Mouse (Mus musculus): Measurements from ENCODE around the gene Dph6. TPM values are rescaled to one million over a fixed set of nuclear protein-coding genes. Genes with fewer than 3 reads are reported as not detected.

The Dph6 gene
- polyA plus RNA-seq, 1 experiment, result 15.9 TPM

DNA sequence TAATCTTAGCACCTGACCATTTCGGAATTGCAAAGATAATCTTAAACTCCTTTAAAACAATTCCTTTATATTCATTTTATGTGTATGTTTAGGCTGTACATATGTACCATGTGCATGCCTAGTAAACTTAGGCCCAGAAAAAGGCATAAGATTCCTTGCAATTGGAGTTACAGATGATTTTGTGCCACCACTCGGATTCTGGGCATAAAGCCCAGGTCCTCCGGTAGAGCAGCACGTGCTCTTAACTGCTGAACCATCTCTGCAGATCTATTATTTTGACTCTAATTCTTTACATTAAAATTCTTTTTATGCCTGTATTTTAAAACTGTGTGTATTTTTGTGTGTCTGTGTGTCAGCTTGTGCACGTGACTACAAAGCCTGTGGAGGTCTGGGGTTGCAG, 134.3 kb downstream of the Dph6 start:
- H3K36me3 ChIP-seq (ENCODE audit: control insufficient read depth, insufficient read depth, low read length), result no peaks in the 10 kb centered on the region
- no peak overlapping the region for H3K27ac ChIP-seq (ENCODE audit: control insufficient read depth, insufficient read depth, low read length)
- 97% methylated on average over 5 of the region's 5 CpGs for WGBS
- H3K4me3 ChIP-seq (ENCODE audit: control insufficient read depth, insufficient read depth, low read length), result no peak overlapping the region
- H3K4me1 ChIP-seq (replicated peaks; ENCODE audit: control insufficient read depth, insufficient read depth, low read length), result no peaks in the 10 kb centered on the region
- no peaks in the 10 kb centered on the region for H3K27me3 ChIP-seq (ENCODE audit: control insufficient read depth, insufficient read depth, low read length)
- no peak for TF ChIP-seq CTCF (IDR thresholded peaks at IDR 0.05; ENCODE audit: borderline replicate concordance, control insufficient read depth, extremely low read depth, insufficient read depth, low read length, poor library complexity)
- no peak for TF ChIP-seq POLR2A (IDR thresholded peaks at IDR 0.05; ENCODE audit: control insufficient read depth, extremely low read depth, insufficient read depth, low read length, poor library complexity)
- no peak for DNase-seq

DNA sequence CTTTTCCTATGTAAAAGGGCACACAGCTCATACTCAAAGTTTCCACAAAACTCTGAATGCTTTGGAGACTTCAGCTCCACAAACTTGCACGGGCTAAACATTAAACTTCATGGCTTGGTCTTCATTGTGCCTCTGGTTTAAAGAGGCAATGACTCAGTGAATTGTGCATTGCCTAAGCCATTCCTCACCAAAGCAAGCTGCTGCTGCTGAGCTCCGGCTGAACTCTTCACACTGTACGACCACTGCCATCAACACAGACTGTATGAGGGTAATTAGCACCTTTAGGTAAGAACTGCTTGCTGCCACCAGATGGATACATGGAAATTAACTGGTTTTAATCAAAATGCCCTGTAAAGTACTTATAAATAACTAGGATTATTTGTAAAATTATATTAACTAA, 134.9 kb downstream of the Dph6 start:
- Histone ChIP-seq H3K4me1 (replicated peaks; ENCODE audit: control insufficient read depth, insufficient read depth, low read length) (no peaks in the 10 kb centered on the region), H3K27ac (ENCODE audit: control insufficient read depth, insufficient read depth, low read length) (no peak overlapping the region), H3K27me3 (ENCODE audit: control insufficient read depth, insufficient read depth, low read length) (no peaks in the 10 kb centered on the region), H3K36me3 (ENCODE audit: control insufficient read depth, insufficient read depth, low read length) (no peaks in the 10 kb centered on the region), H3K4me3 (ENCODE audit: control insufficient read depth, insufficient read depth, low read length) (no peak overlapping the region)
- 93% methylated on average over 3 of the region's 3 CpGs for WGBS
- TF ChIP-seq CTCF (IDR thresholded peaks at IDR 0.05; ENCODE audit: borderline replicate concordance, control insufficient read depth, extremely low read depth, insufficient read depth, low read length, poor library complexity) (no peak), POLR2A (IDR thresholded peaks at IDR 0.05; ENCODE audit: control insufficient read depth, extremely low read depth, insufficient read depth, low read length, poor library complexity) (no peak)
- no peak for DNase-seq

DNA sequence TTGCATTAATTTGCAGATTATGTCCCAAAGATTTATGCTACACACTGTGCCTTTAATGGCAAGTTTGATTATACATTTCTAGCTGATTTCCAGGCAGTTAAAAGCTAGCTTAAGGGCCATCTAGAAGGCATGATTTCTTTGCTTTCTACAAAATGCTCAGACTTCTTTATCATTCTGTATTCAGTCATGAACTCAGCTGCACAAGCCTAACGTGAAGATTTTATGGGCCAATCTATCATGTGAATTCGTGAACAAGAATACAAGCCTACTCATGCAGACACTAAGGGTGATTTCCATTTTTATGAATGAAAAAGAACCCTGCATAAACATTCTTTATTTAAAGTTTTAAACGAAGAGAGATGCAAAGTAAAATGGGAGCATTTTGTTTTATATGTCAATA, 162.4 kb downstream of the Dph6 start:
- no peak overlapping the region for H3K4me3 ChIP-seq (ENCODE audit: control insufficient read depth, insufficient read depth, low read length)
- no peaks in the 10 kb centered on the region for H3K27me3 ChIP-seq (ENCODE audit: control insufficient read depth, insufficient read depth, low read length)
- WGBS, result 56% methylated on average over 3 of the region's 3 CpGs
- H3K36me3 ChIP-seq (ENCODE audit: control insufficient read depth, insufficient read depth, low read length), result no peaks in the 10 kb centered on the region
- no peak for TF ChIP-seq POLR2A (IDR thresholded peaks at IDR 0.05; ENCODE audit: control insufficient read depth, extremely low read depth, insufficient read depth, low read length, poor library complexity)
- no peak for TF ChIP-seq CTCF (IDR thresholded peaks at IDR 0.05; ENCODE audit: borderline replicate concordance, control insufficient read depth, extremely low read depth, insufficient read depth, low read length, poor library complexity)
- DNase-seq, result no peak
- no peaks in the 10 kb centered on the region for H3K4me1 ChIP-seq (replicated peaks; ENCODE audit: control insufficient read depth, insufficient read depth, low read length)
- no peak overlapping the region for H3K27ac ChIP-seq (ENCODE audit: control insufficient read depth, insufficient read depth, low read length)

DNA sequence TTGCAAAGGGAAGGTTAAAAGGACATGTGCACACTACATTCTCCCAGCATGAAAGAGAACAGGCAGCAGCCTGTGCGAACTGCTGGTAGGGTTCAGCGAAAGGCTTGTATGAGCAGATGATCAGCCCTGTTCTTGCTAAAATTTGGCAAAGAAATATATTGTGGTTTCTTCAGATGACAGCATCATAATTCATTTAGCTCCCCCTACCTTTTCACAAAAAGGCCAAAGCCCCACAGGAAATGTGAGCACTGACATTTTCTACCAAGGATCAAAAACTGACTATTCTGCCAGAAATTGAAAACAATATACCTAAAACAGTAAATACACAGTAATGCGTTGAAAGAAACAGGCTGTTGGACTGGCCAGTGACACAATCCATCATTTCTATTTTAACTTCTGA, 162.9 kb downstream of the Dph6 start:
- 17% methylated on average over 3 of the region's 3 CpGs for WGBS

DNA sequence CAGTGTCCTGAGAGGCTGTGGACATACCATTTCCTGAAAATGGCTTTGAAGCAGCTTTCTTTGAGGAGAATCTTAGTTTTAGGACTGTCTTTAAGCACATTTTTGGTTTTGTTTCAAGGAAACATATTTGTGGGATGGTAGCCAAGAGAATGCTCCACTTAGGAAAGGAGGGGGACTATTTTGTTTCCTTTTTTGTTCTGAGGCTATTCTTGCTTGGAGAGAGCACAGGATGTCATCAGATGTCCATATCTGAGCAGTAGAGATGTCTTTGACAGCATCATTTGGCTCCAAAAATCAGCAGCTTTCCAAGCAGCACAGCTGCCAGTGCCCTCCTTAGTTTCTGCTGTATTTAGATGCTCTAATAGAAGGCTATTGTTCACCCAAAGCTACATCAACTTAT, 167.8 kb downstream of the Dph6 start:
- no peak overlapping the region for H3K27ac ChIP-seq (ENCODE audit: control insufficient read depth, insufficient read depth, low read length)
- no peak for DNase-seq
- no peaks in the 10 kb centered on the region for H3K36me3 ChIP-seq (ENCODE audit: control insufficient read depth, insufficient read depth, low read length)
- no peaks in the 10 kb centered on the region for H3K4me1 ChIP-seq (replicated peaks; ENCODE audit: control insufficient read depth, insufficient read depth, low read length)
- H3K4me3 ChIP-seq (ENCODE audit: control insufficient read depth, insufficient read depth, low read length), result no peak overlapping the region
- no peak for TF ChIP-seq POLR2A (IDR thresholded peaks at IDR 0.05; ENCODE audit: control insufficient read depth, extremely low read depth, insufficient read depth, low read length, poor library complexity)
- TF ChIP-seq CTCF (IDR thresholded peaks at IDR 0.05; ENCODE audit: borderline replicate concordance, control insufficient read depth, extremely low read depth, insufficient read depth, low read length, poor library complexity), result no peak
- no peaks in the 10 kb centered on the region for H3K27me3 ChIP-seq (ENCODE audit: control insufficient read depth, insufficient read depth, low read length)

More for the DNA sequence above, 162.9 kb downstream of the Dph6 start:
- DNase-seq, result no peak
- Histone ChIP-seq H3K27ac (ENCODE audit: control insufficient read depth, insufficient read depth, low read length) (no peak overlapping the region), H3K4me3 (ENCODE audit: control insufficient read depth, insufficient read depth, low read length) (no peak overlapping the region), H3K4me1 (replicated peaks; ENCODE audit: control insufficient read depth, insufficient read depth, low read length) (no peaks in the 10 kb centered on the region), H3K27me3 (ENCODE audit: control insufficient read depth, insufficient read depth, low read length) (no peaks in the 10 kb centered on the region), H3K36me3 (ENCODE audit: control insufficient read depth, insufficient read depth, low read length) (no peaks in the 10 kb centered on the region)
- TF ChIP-seq CTCF (IDR thresholded peaks at IDR 0.05; ENCODE audit: borderline replicate concordance, control insufficient read depth, extremely low read depth, insufficient read depth, low read length, poor library complexity) (no peak), POLR2A (IDR thresholded peaks at IDR 0.05; ENCODE audit: control insufficient read depth, extremely low read depth, insufficient read depth, low read length, poor library complexity) (no peak)
